Mouse (Mus musculus): Measurements from ENCODE around the gene Hmbs. TPM values are rescaled to one million over a fixed set of nuclear protein-coding genes. Genes with fewer than 3 reads are reported as not detected.
A peak's percentile ranks its signal among the peaks of the same experiment; 100 is the strongest.
"Not testable (repeated sequence)": the region's sequence is repeated elsewhere in the genome, so short reads cannot be mapped to it uniquely, and the experiment has no call there.

Gene Hmbs
- polyA plus RNA-seq, 1 experiment, result 80.3 TPM

DNA sequence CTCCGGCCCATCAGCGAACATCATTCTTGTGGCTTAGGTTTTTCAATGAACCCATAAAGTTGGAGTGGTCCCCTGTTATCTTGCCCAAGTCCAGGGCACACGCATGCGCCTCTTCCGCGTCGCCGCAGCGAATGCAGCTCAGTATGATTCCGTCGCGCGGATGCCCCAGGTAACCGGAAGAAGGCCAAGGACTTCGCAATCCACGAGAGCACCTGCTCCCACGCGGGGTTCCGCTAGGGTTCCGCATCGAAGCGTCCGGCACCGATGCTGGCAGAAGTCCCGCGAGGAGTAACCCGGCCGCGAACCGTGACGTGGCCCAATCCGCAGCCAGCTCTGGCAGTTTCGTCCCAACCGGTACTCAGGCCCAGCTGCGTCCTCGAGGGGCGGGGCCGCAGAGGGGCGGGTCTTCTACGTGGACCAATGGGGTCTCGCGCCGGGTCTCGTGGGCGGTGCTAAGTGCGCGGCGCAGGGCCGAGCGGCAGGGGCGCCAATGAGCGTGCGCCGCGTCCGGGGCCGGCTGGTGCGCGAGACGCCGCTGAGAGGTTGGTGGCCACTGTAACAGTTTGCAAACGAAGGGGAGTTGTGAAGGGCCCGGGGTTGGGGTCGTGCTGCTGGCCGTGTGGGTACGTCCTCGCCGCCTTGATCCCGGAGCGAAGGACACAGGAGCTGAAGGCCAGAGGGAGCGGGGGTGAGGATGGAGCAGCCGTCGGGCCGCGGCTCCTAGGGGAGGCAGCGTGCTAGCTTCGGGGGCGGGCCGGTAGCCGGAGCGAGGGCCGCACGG is 35.2 kb upstream of the Hmbs start, which contains the start of gene Hyou1:
Gene Hyou1 (plus strand): TSS at position 437 of the 781 bp plus-strand sequence.
- peak; percentile 79 for TF ChIP-seq POLR2A (IDR thresholded peaks at IDR 0.05; ENCODE audit: insufficient read depth, low read length)
- no peak for TF ChIP-seq CTCF (IDR thresholded peaks at IDR 0.05; ENCODE audit: low read depth, low read length)
- 0 out of 2 replicates have a peak, but pooled peaks have one; percentile 40 for TF ChIP-seq EP300 (IDR thresholded peaks at IDR 0.05; ENCODE audit: insufficient read depth, low read depth, low read length)
- Histone ChIP-seq H3K27ac (ENCODE audit: insufficient read depth, low read length) (peak within 1 kb of the TSS; percentile 79), H3K4me3 (ENCODE audit: low read depth, low read length) (peak within 1 kb of the TSS; percentile 92)

DNA sequence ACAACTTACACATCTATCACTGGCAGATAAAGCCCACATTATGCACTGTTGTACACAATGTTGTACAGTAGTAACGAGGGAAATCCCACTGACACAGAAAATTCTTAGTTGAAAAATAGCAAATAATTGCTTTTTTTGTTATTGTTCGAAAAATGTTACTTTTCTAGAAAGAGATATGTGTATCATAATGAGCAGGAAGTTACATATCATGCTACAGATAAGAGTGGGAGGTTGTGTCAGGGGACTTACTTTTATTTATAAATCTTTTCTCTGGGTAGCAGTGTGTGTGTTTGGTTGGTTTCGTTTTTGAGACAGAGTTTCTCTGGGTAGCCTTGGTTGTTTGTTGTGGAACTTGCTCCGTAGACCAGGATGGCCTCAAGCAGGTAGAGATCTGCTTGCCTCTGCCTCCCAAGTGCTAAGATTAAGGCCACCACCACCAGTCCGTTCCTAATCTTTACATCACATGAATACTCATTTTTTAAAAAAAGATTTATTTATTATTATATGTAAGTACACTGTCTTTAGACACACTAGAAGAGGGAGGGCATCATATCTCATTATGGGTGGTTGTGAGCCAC is 34.2 kb upstream of the Hmbs start:
- Histone ChIP-seq H3K36me3 (ENCODE audit: control insufficient read depth, insufficient read depth, low read length, poor library complexity, severe bottlenecking) (peaks cover 21% of the 10 kb centered on the region), H3K9me3 (replicated peaks; ENCODE audit: control insufficient read depth, insufficient read depth, low read length, poor library complexity, severe bottlenecking) (peaks cover 5% of the 10 kb centered on the region), H3K9ac (ENCODE audit: low read depth, poor library complexity, severe bottlenecking) (peak overlapping the region; percentile 92), H3K27me3 (ENCODE audit: control insufficient read depth, insufficient read depth, low read length, poor library complexity, severe bottlenecking) (no peaks in the 10 kb centered on the region), H3K27ac (ENCODE audit: insufficient read depth, low read length) (no peak overlapping the region), H3K4me3 (ENCODE audit: low read depth, low read length) (peak overlapping the region; percentile 92), H3K4me1 (ENCODE audit: control insufficient read depth, insufficient read depth, low read length) (peaks cover 2% of the 10 kb centered on the region)
- TF ChIP-seq POLR2A (IDR thresholded peaks at IDR 0.05; ENCODE audit: insufficient read depth, low read length), result no peak
- no peak for TF ChIP-seq CTCF (IDR thresholded peaks at IDR 0.05; ENCODE audit: low read depth, low read length)
- TF ChIP-seq EP300 (IDR thresholded peaks at IDR 0.05; ENCODE audit: insufficient read depth, low read depth, low read length), result no peak

More for the DNA sequence above, 35.2 kb upstream of the Hmbs start, which contains the start of gene Hyou1:
- peaks cover 27% of the 10 kb centered on the region for H3K36me3 ChIP-seq (ENCODE audit: control insufficient read depth, insufficient read depth, low read length, poor library complexity, severe bottlenecking)
- no peaks in the 10 kb centered on the region for H3K27me3 ChIP-seq (ENCODE audit: control insufficient read depth, insufficient read depth, low read length, poor library complexity, severe bottlenecking)
- peaks cover 2% of the 10 kb centered on the region for H3K4me1 ChIP-seq (ENCODE audit: control insufficient read depth, insufficient read depth, low read length)
- H3K9ac ChIP-seq (ENCODE audit: low read depth, poor library complexity, severe bottlenecking), result peak within 1 kb of the TSS; percentile 92
- peaks cover 5% of the 10 kb centered on the region for H3K9me3 ChIP-seq (replicated peaks; ENCODE audit: control insufficient read depth, insufficient read depth, low read length, poor library complexity, severe bottlenecking)

DNA sequence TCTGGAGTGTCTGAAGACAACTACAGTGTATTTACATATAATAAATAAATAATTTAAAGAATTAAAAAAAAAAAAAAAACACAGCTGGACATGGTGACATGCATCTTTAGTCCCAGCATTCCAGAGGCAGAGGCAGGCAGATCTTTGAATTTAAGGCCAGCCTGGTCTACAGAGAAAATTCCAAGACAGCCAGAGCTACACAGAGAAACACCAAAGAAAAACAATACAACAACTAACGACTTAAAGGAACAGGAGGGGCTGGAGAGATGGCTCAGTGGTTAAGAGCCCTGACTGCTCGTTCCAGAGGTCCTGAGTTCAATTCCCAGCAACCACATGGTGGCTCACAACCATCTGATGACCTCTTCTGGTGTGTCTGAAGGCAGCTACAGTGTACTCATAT is 33.3 kb upstream of the Hmbs start:
- H3K36me3 ChIP-seq (ENCODE audit: control insufficient read depth, insufficient read depth, low read length, poor library complexity, severe bottlenecking), result peaks cover 12% of the 10 kb centered on the region
- not testable (repeated sequence) for H3K4me3 ChIP-seq (ENCODE audit: low read depth, low read length); H3K27me3 ChIP-seq (ENCODE audit: control insufficient read depth, insufficient read depth, low read length, poor library complexity, severe bottlenecking); H3K9ac ChIP-seq (ENCODE audit: low read depth, poor library complexity, severe bottlenecking); H3K27ac ChIP-seq (ENCODE audit: insufficient read depth, low read length); H3K4me1 ChIP-seq (ENCODE audit: control insufficient read depth, insufficient read depth, low read length); H3K9me3 ChIP-seq (replicated peaks; ENCODE audit: control insufficient read depth, insufficient read depth, low read length, poor library complexity, severe bottlenecking)

DNA sequence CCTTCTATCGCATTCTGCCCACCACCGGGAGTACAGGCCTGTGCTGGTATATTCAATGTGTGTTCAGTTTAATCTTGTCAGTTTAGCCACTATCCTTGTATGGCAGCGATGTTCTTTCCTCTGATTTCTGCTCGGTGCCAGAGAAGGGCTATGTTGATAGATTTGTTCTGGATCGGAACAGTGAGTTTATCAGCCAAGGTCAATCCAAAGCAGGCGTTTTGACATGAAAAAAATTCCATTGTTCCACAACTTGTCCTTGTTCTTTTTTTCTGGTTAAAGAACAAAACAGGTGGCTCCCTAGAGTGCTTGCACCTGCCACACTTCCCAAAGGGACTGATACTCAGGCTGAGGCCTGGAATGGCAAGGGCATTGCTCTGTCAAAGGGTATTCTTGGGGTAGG is 32.1 kb upstream of the Hmbs start:
- Histone ChIP-seq H3K4me1 (ENCODE audit: control insufficient read depth, insufficient read depth, low read length) (peaks cover 2% of the 10 kb centered on the region), H3K36me3 (ENCODE audit: control insufficient read depth, insufficient read depth, low read length, poor library complexity, severe bottlenecking) (no peaks in the 10 kb centered on the region), H3K9ac (ENCODE audit: low read depth, poor library complexity, severe bottlenecking) (no peak overlapping the region), H3K27me3 (ENCODE audit: control insufficient read depth, insufficient read depth, low read length, poor library complexity, severe bottlenecking) (no peaks in the 10 kb centered on the region), H3K27ac (ENCODE audit: insufficient read depth, low read length) (0 out of 2 replicates have a peak overlapping the region, but pooled peaks have one; percentile 21), H3K9me3 (replicated peaks; ENCODE audit: control insufficient read depth, insufficient read depth, low read length, poor library complexity, severe bottlenecking) (peaks cover 8% of the 10 kb centered on the region), H3K4me3 (ENCODE audit: low read depth, low read length) (no peak overlapping the region)
- no peak for TF ChIP-seq POLR2A (IDR thresholded peaks at IDR 0.05; ENCODE audit: insufficient read depth, low read length)
- no peak for TF ChIP-seq CTCF (IDR thresholded peaks at IDR 0.05; ENCODE audit: low read depth, low read length)
- TF ChIP-seq EP300 (IDR thresholded peaks at IDR 0.05; ENCODE audit: insufficient read depth, low read depth, low read length), result no peak

DNA sequence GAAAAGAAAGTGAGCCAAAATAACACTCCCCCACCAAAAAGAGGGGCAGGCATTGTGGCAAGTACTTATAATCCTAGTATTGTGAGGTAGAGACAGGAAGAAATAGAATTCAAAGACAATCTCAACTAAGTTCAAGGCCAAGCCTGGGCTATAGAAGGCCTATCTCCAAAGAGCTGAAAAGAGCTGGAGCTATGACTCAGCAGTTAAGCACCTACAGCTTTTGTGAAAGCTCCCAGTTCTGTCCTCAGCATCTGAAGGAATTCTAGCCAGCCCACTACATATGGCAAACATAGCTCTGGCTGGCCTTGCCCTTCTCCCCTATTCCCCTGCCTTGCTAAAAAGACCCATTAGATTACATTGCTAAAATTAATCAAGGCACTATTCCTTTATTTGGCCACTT is 29.4 kb upstream of the Hmbs start:
- Histone ChIP-seq H3K4me1 (ENCODE audit: control insufficient read depth, insufficient read depth, low read length) (no peaks in the 10 kb centered on the region), H3K9me3 (replicated peaks; ENCODE audit: control insufficient read depth, insufficient read depth, low read length, poor library complexity, severe bottlenecking) (peaks cover 8% of the 10 kb centered on the region), H3K9ac (ENCODE audit: low read depth, poor library complexity, severe bottlenecking) (no peak overlapping the region), H3K27ac (ENCODE audit: insufficient read depth, low read length) (peak overlapping the region; percentile 74), H3K36me3 (ENCODE audit: control insufficient read depth, insufficient read depth, low read length, poor library complexity, severe bottlenecking) (no peaks in the 10 kb centered on the region), H3K4me3 (ENCODE audit: low read depth, low read length) (no peak overlapping the region), H3K27me3 (ENCODE audit: control insufficient read depth, insufficient read depth, low read length, poor library complexity, severe bottlenecking) (no peaks in the 10 kb centered on the region)
- TF ChIP-seq POLR2A (IDR thresholded peaks at IDR 0.05; ENCODE audit: insufficient read depth, low read length) (no peak), CTCF (IDR thresholded peaks at IDR 0.05; ENCODE audit: low read depth, low read length) (no peak)

DNA sequence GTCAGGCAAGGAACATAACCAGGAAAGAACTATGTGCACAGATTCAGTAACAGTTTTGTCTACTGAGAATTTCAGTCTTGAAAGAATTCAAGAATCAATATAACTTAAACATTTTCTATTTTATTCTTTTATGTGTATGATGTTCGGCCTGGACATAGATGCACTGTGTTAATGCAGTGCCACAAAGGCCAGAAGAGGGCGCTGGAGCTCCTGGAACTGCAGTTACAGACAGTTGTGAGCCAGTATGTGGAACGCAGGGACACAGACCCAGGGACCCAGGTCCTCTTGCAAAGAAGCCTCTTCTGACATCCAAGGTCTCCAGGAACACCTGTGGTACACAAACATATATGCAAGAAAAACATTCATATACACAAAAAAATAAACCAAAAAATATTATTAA is 20.5 kb upstream of the Hmbs start:
- H3K9ac ChIP-seq (ENCODE audit: low read depth, poor library complexity, severe bottlenecking), result no peak overlapping the region
- no peak overlapping the region for H3K4me3 ChIP-seq (ENCODE audit: low read depth, low read length)
- TF ChIP-seq POLR2A (IDR thresholded peaks at IDR 0.05; ENCODE audit: insufficient read depth, low read length), result no peak
- TF ChIP-seq CTCF (IDR thresholded peaks at IDR 0.05; ENCODE audit: low read depth, low read length), result peak; percentile 83
- no peaks in the 10 kb centered on the region for H3K4me1 ChIP-seq (ENCODE audit: control insufficient read depth, insufficient read depth, low read length)
- no peaks in the 10 kb centered on the region for H3K27me3 ChIP-seq (ENCODE audit: control insufficient read depth, insufficient read depth, low read length, poor library complexity, severe bottlenecking)
- H3K36me3 ChIP-seq (ENCODE audit: control insufficient read depth, insufficient read depth, low read length, poor library complexity, severe bottlenecking), result peaks cover 3% of the 10 kb centered on the region; the same call in 1 of the 2 replicates
- no peak overlapping the region for H3K27ac ChIP-seq (ENCODE audit: insufficient read depth, low read length)
- no peaks in the 10 kb centered on the region for H3K9me3 ChIP-seq (replicated peaks; ENCODE audit: control insufficient read depth, insufficient read depth, low read length, poor library complexity, severe bottlenecking)

DNA sequence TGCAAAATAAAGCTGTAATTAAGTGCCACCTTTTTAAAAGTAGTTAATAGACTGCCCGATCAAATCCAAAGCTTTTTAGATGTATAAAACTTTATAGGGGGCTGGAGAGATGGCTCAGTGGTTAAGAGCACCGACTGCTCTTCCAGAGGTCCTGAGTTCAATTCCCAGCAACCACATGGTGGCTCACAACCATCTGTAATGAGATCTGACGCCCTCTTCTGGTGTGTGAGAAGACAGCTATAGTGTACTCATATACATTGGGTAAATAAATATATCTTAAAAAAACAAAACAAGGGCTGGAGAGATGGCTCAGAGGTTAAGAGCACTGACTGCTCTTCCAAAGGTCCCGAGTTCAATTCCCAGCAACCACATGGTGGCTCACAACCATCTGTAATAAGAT is 17.9 kb upstream of the Hmbs start:
- not testable (repeated sequence) for H3K27ac ChIP-seq (ENCODE audit: insufficient read depth, low read length); H3K4me3 ChIP-seq (ENCODE audit: low read depth, low read length); H3K4me1 ChIP-seq (ENCODE audit: control insufficient read depth, insufficient read depth, low read length); H3K27me3 ChIP-seq (ENCODE audit: control insufficient read depth, insufficient read depth, low read length, poor library complexity, severe bottlenecking); H3K9me3 ChIP-seq (replicated peaks; ENCODE audit: control insufficient read depth, insufficient read depth, low read length, poor library complexity, severe bottlenecking); H3K9ac ChIP-seq (ENCODE audit: low read depth, poor library complexity, severe bottlenecking)
- peaks cover 14% of the 10 kb centered on the region for H3K36me3 ChIP-seq (ENCODE audit: control insufficient read depth, insufficient read depth, low read length, poor library complexity, severe bottlenecking)

Data from ES-Bruce4 (cell line).